In genomic region chr11:88140066-88141060, GRCm38 (mm10) we compare ENCODE assay signal across 9 mouse cellular contexts. TPM values are rescaled to one million over a fixed set of nuclear protein-coding genes. Genes with fewer than 3 reads are reported as not detected.
DNase-seq lines count a peak whose midpoint lies in the region; ATAC-seq and TF ChIP-seq lines count a peak whose summit lies in the region.
"Had no signal": no experiment of that assay in that cellular context is flagged by ENCODE, and none has a peak within 500 bp of the region (broad histone marks: within the 10 kb centered on the region; RNA-seq: fewer than 3 reads in every experiment).

No protein-coding gene starts in this region.

- H3K4me2 ChIP-seq in kidney, embryonic 16.5 days (replicated peaks; ENCODE audit: low read depth, low read length): no peak overlapping the region
- no peak overlapping the region for H3K4me2 ChIP-seq in heart, embryonic 12.5 days
- H3K4me2 ChIP-seq in midbrain, embryonic 12.5 days (replicated peaks): peak overlapping the region; percentile 49
- H3K4me2 ChIP-seq in liver, embryonic 12.5 days: no peak overlapping the region

- 37% methylated on average over 13 of the region's 13 CpGs for WGBS in kidney, embryonic 16.5 days
- 24% methylated on average over 13 of the region's 13 CpGs for WGBS in heart, embryonic 12.5 days
- WGBS in midbrain, embryonic 12.5 days: 9% methylated on average over 13 of the region's 13 CpGs
- WGBS in liver, embryonic 12.5 days (ENCODE audit: insufficient replicate concordance): 17% methylated on average over 13 of the region's 13 CpGs

- peak; percentile 72 for ATAC-seq in kidney, embryonic 16.5 days (ENCODE audit: low FRiP score, low TSS enrichment)
- ATAC-seq in heart, embryonic 12.5 days (ENCODE audit: insufficient number of reproducible peaks, low FRiP score): 0 out of 2 replicates have a peak, but pooled peaks have one; percentile 29
- peak; percentile 58; the same call in 1 of the 2 replicates for ATAC-seq in midbrain, embryonic 12.5 days (ENCODE audit: low FRiP score, low read depth)
- ATAC-seq in liver, embryonic 12.5 days: no peak

- H3K36me3 ChIP-seq in kidney, embryonic 16.5 days (ENCODE audit: insufficient read depth, low read length): no peaks in the 10 kb centered on the region
- H3K36me3 ChIP-seq in heart, embryonic 12.5 days: peaks cover 5% of the 10 kb centered on the region; the same call in 1 of the 2 replicates
- no peaks in the 10 kb centered on the region; the same call in 1 of the 2 replicates for H3K36me3 ChIP-seq in midbrain, embryonic 12.5 days
- H3K36me3 ChIP-seq in liver, embryonic 12.5 days: no peaks in the 10 kb centered on the region

- TF ChIP-seq POLR2A in brain, embryonic 14.5 days (IDR thresholded peaks at IDR 0.05; ENCODE audit: borderline replicate concordance, extremely low read depth, insufficient read depth, insufficient read length, poor library complexity, severe bottlenecking): no peak

- DNase-seq in kidney, adult 18-20 months: no peak
- peak; percentile 76 for DNase-seq in brain, embryonic 14.5 days (ENCODE audit: low read depth)
- DNase-seq in urinary bladder, adult 2 months (ENCODE audit: low spot score): no peak
- no peak for DNase-seq in urinary bladder, postnatal 14 days (ENCODE audit: low spot score)

- peaks cover 37% of the 10 kb centered on the region for H3K4me1 ChIP-seq in kidney, embryonic 16.5 days (ENCODE audit: insufficient read depth, low read length)
- peaks cover 46% of the 10 kb centered on the region for H3K4me1 ChIP-seq in heart, embryonic 12.5 days (replicated peaks)
- H3K4me1 ChIP-seq in midbrain, embryonic 12.5 days: peaks cover 64% of the 10 kb centered on the region
- peaks cover 31% of the 10 kb centered on the region for H3K4me1 ChIP-seq in liver, embryonic 12.5 days

- H3K27ac ChIP-seq in kidney, embryonic 16.5 days (ENCODE audit: low read length): peak overlapping the region; percentile 54
- H3K27ac ChIP-seq in heart, embryonic 12.5 days (ENCODE audit: poor library complexity, severe bottlenecking): no peak overlapping the region
- peak overlapping the region; percentile 94 for H3K27ac ChIP-seq in midbrain, embryonic 12.5 days (replicated peaks)
- no peak overlapping the region for H3K27ac ChIP-seq in liver, embryonic 12.5 days
- H3K27ac ChIP-seq: heart, embryonic 15.5 days had no signal

- no peaks in the 10 kb centered on the region for H3K27me3 ChIP-seq in kidney, embryonic 16.5 days (ENCODE audit: insufficient read depth, low read length)
- H3K27me3 ChIP-seq in heart, embryonic 12.5 days (replicated peaks): no peaks in the 10 kb centered on the region
- H3K27me3 ChIP-seq in midbrain, embryonic 12.5 days: peaks cover 9% of the 10 kb centered on the region
- peaks cover 72% of the 10 kb centered on the region for H3K27me3 ChIP-seq in liver, embryonic 12.5 days (replicated peaks)
- H3K27me3 ChIP-seq: heart, embryonic 15.5 days had no signal

- no peaks in the 10 kb centered on the region for H3K9me3 ChIP-seq in kidney, embryonic 16.5 days (ENCODE audit: low read length)
- 0 out of 2 replicates have a peak, but pooled peaks cover 4% of the 10 kb centered on the region for H3K9me3 ChIP-seq in heart, embryonic 12.5 days (replicated peaks)
- no peaks in the 10 kb centered on the region for H3K9me3 ChIP-seq in midbrain, embryonic 12.5 days
- no peaks in the 10 kb centered on the region for H3K9me3 ChIP-seq in liver, embryonic 12.5 days (replicated peaks)
- H3K9me3 ChIP-seq: heart, embryonic 15.5 days had no signal

- no peak overlapping the region for H3K4me3 ChIP-seq in kidney, embryonic 16.5 days (ENCODE audit: low read length)
- no peak overlapping the region for H3K4me3 ChIP-seq in heart, embryonic 12.5 days
- no peak overlapping the region for H3K4me3 ChIP-seq in midbrain, embryonic 12.5 days
- H3K4me3 ChIP-seq in liver, embryonic 12.5 days: no peak overlapping the region
- H3K4me3 ChIP-seq: heart, embryonic 15.5 days had no signal

- TF ChIP-seq CTCF in brain, embryonic 14.5 days (IDR thresholded peaks at IDR 0.05; ENCODE audit: borderline replicate concordance, extremely low read depth, insufficient read depth, insufficient read length): no peak

- 0 out of 2 replicates have a peak overlapping the region, but pooled peaks have one; percentile 17 for H3K9ac ChIP-seq in kidney, embryonic 16.5 days (replicated peaks; ENCODE audit: low read length)
- H3K9ac ChIP-seq in heart, embryonic 12.5 days: 0 out of 2 replicates have a peak overlapping the region, but pooled peaks have one; percentile 3
- peak overlapping the region; percentile 43; the same call in 1 of the 2 replicates for H3K9ac ChIP-seq in midbrain, embryonic 12.5 days (replicated peaks)
- H3K9ac ChIP-seq in liver, embryonic 12.5 days: no peak overlapping the region
- H3K9ac ChIP-seq: heart, embryonic 15.5 days had no signal

RNA-seq across cellular contexts. Expression of gene Cuedc1, which starts 42.5 kb away (rescaled TPM):
- polyA plus RNA-seq in kidney, embryonic 16.5 days (2015; fragmentation: Nextera tagmentation; extraction: Ambion mirVana): 14.6 and 14.7 TPM in 2 replicates
- 33.1 and 53.2 TPM in 2 replicates for polyA plus RNA-seq in brain, embryonic 14.5 days (2012; rRNA removed)
- 20.7 and 22.9 TPM in 2 replicates for polyA plus RNA-seq in heart, embryonic 12.5 days (2016; fragmentation: Nextera tagmentation; extraction: Ambion mirVana)
- 40.5 and 45.7 TPM in 2 replicates for polyA plus RNA-seq in midbrain, embryonic 12.5 days (2016; fragmentation: Nextera tagmentation; extraction: Ambion mirVana)
- polyA plus RNA-seq in urinary bladder, adult 2 months (2012; rRNA removed): 62.4 and 86.0 TPM in 2 replicates
- polyA plus RNA-seq in liver, embryonic 12.5 days (2016; fragmentation: Nextera tagmentation; extraction: Ambion mirVana): 3.4 and 4.6 TPM in 2 replicates

Comparison
In these comparisons a context has a peak if more than half of its experiments do, and no peak if none do; other contexts are left out.
1. H3K27ac ChIP-seq: peak in kidney, embryonic 16.5 days (single experiment) and midbrain, embryonic 12.5 days (single experiment); none in heart, embryonic 12.5 days (single experiment) and liver, embryonic 12.5 days (single experiment).